Mouse (Mus musculus) MEL (cell line): ENCODE data around the gene Rasgrp3. TPM values are rescaled to one million over a fixed set of nuclear protein-coding genes. Genes with fewer than 3 reads are reported as not detected.

Experiments
- DNase-seq: peaks from one replicate; pipeline ENCODE4 v3.0.0; 2011; ENCODE audit warnings: low read depth, low spot score
- H3K27ac ChIP-seq: 2 replicates; pipeline ENCODE4 v1.5.1; 2012; ENCODE audit warnings: low read depth, mild to moderate bottlenecking, control low read depth, low read length, moderate library complexity; ENCODE audit not compliant: control insufficient read depth
- H3K27me3 ChIP-seq, 2 experiments: fragments of 150-350 bp in 1 of 2; sonication (generic) in 1 of 2; 2 replicates each; pipeline ENCODE4 v1.6.1; 2012; ENCODE audit warnings: low read length in 2 of 2, mild to moderate bottlenecking in 2 of 2, improper control_type of control experiment in 1 of 2, moderate library complexity in 1 of 2; ENCODE audit not compliant: insufficient read depth in 2 of 2, control insufficient read depth in 1 of 2
- H3K36me3 ChIP-seq, 2 experiments: 2 replicates each; pipeline ENCODE4 v1.6.1; 2012 to 2014; ENCODE audit warnings: low read length in 2 of 2, improper control_type of control experiment in 1 of 2, inconsistent platforms in 1 of 2, mild to moderate bottlenecking in 1 of 2; ENCODE audit not compliant: insufficient read depth in 2 of 2, control insufficient read depth in 1 of 2
- H3K4me1 ChIP-seq, 2 experiments: fragments of 150-350 bp in 1 of 2; sonication (generic) in 1 of 2; 2 replicates each; pipeline ENCODE4 v1.6.1; 2012; ENCODE audit warnings: low read length in 2 of 2, improper control_type of control experiment in 1 of 2, mild to moderate bottlenecking in 1 of 2; ENCODE audit not compliant: insufficient read depth in 2 of 2, control insufficient read depth in 1 of 2
- H3K4me3 ChIP-seq, 2 experiments: fragments of 150-350 bp in 1 of 2; sonication (generic) in 1 of 2; 2 replicates each; pipeline ENCODE4 v1.5.1; 2012; ENCODE audit warnings: low read depth in 2 of 2, low read length in 2 of 2, mild to moderate bottlenecking in 2 of 2, moderate library complexity in 2 of 2, control low read depth in 1 of 2, improper control_type of control experiment in 1 of 2; ENCODE audit not compliant: control insufficient read depth in 1 of 2, insufficient read depth in 1 of 2
- H3K79me2 ChIP-seq: 2 replicates; pipeline ENCODE4 v1.6.1; 2012; ENCODE audit warnings: mild to moderate bottlenecking, low read length, moderate library complexity; ENCODE audit not compliant: control insufficient read depth, poor library complexity, insufficient read depth
- H3K9ac ChIP-seq: 2 replicates; pipeline ENCODE4 v1.6.1; 2012; ENCODE audit warnings: low read depth, mild to moderate bottlenecking, control low read depth, low read length, moderate library complexity; ENCODE audit not compliant: control insufficient read depth, poor library complexity, severe bottlenecking
- H3K9me3 ChIP-seq: fragments of 150-350 bp; sonication (generic); replicated peaks from 2 replicates; pipeline ENCODE4 v1.6.1; 2012; ENCODE audit warnings: mild to moderate bottlenecking, low read length, improper control_type of control experiment, moderate library complexity; ENCODE audit not compliant: insufficient read depth
- BHLHE40 ChIP-seq: IDR thresholded peaks from 2 replicates; pipeline ENCODE4 v1.6.1; 2012; ENCODE audit warnings: low read depth, mild to moderate bottlenecking, inconsistent platforms, low read length, improper control_type of control experiment, borderline replicate concordance
- CTCF ChIP-seq, 3 experiments: IDR thresholded peaks in 2 of 3; conservative IDR thresholded peaks in 1 of 3; 2 replicates each; pipeline ENCODE4 v1.5.1; 2011 to 2012; ENCODE audit warnings: low read length in 3 of 3, low read depth in 2 of 3, mild to moderate bottlenecking in 2 of 3, improper control_type of control experiment in 1 of 3, inconsistent platforms in 1 of 3, mixed read lengths in 1 of 3, moderate library complexity in 1 of 3; ENCODE audit not compliant: control insufficient read depth in 1 of 3, insufficient read depth in 1 of 3, poor library complexity in 1 of 3, severe bottlenecking in 1 of 3
- EP300 ChIP-seq, 2 experiments: IDR thresholded peaks; 2 replicates each; pipeline ENCODE4 v1.6.1; 2011; ENCODE audit warnings: improper control_type of control experiment in 2 of 2, low read length in 2 of 2, low read depth in 1 of 2, mild to moderate bottlenecking in 1 of 2
- HCFC1 ChIP-seq: IDR thresholded peaks from 2 replicates; pipeline ENCODE4 v1.6.1; 2012; ENCODE audit warnings: low read depth, mild to moderate bottlenecking, inconsistent platforms, low read length, improper control_type of control experiment, moderate library complexity
- MYB ChIP-seq: IDR thresholded peaks from 2 replicates; pipeline ENCODE4 v1.6.1; 2011; ENCODE audit warnings: mild to moderate bottlenecking, low read depth, low read length, improper control_type of control experiment
- MYC ChIP-seq: IDR thresholded peaks from 2 replicates; pipeline ENCODE4 v1.6.1; 2011; ENCODE audit warnings: low read depth, mild to moderate bottlenecking, low read length, improper control_type of control experiment, moderate library complexity
- POLR2A ChIP-seq, 2 experiments: IDR thresholded peaks; 2 replicates each; pipeline ENCODE4 v1.6.1; 2011 to 2012; ENCODE audit warnings: low read length in 2 of 2, mild to moderate bottlenecking in 2 of 2, control low read depth in 1 of 2, improper control_type of control experiment in 1 of 2, low read depth in 1 of 2, moderate library complexity in 1 of 2; ENCODE audit not compliant: control insufficient read depth in 1 of 2, insufficient read depth in 1 of 2, poor library complexity in 1 of 2
- POLR2AphosphoS2 ChIP-seq: IDR thresholded peaks from 2 replicates; pipeline ENCODE4 v1.6.1; 2011; ENCODE audit warnings: low read length, improper control_type of control experiment
- RCOR1 ChIP-seq: IDR thresholded peaks from 2 replicates; pipeline ENCODE4 v1.6.1; 2012; ENCODE audit warnings: low read depth, mild to moderate bottlenecking, inconsistent platforms, low read length, improper control_type of control experiment
- SIN3A ChIP-seq: IDR thresholded peaks from 2 replicates; pipeline ENCODE4 v1.6.1; 2012; ENCODE audit warnings: low read length, improper control_type of control experiment, inconsistent platforms
- TAL1 ChIP-seq: IDR thresholded peaks from 2 replicates; pipeline ENCODE4 v1.6.1; 2012; ENCODE audit warnings: mild to moderate bottlenecking, inconsistent platforms, low read length, moderate library complexity, mixed read lengths
- TCF12 ChIP-seq: IDR thresholded peaks from 2 replicates; pipeline ENCODE4 v1.6.1; 2014; ENCODE audit warnings: low read depth, mild to moderate bottlenecking, inconsistent platforms, low read length, improper control_type of control experiment, moderate library complexity
- USF1 ChIP-seq: IDR thresholded peaks from 2 replicates; pipeline ENCODE4 v1.6.1; 2014; ENCODE audit warnings: low read depth, mild to moderate bottlenecking, inconsistent platforms, low read length, improper control_type of control experiment, moderate library complexity
- ZMIZ1 ChIP-seq: IDR thresholded peaks from 2 replicates; pipeline ENCODE4 v1.6.1; 2012; ENCODE audit warnings: low read depth, mild to moderate bottlenecking, inconsistent platforms, low read length, improper control_type of control experiment, moderate library complexity
- polyA plus RNA-seq, 2 experiments: library from polyadenylated mRNA; stranded (reverse) in 1 of 2; unstranded in 1 of 2; fragments of >175 nt in 1 of 2; fragments of >200 nt in 1 of 2; gene quantifications; 2 replicates each; pipeline versions ENCODE4 v1.2.1 to v1.2.4; 2012; ENCODE audit warnings: low replicate concordance in 2 of 2, low read depth in 1 of 2; ENCODE audit not compliant: insufficient read length in 2 of 2, insufficient read depth in 1 of 2, missing spikeins in 1 of 2
- total RNA-seq: library from RNA; depleted of rRNA; stranded (reverse); fragments of 300-350 nt; gene quantifications from 2 replicates; pipeline ENCODE4 v1.2.3, GENCODE M21; 2012

Gene Rasgrp3
- total and polyA plus RNA-seq, 3 experiments = not detected

- H3K9me3 ChIP-seq = no peaks in the 10 kb centered on the region
- H3K4me1 ChIP-seq = no peaks in the 10 kb centered on the region
- no peak for TF ChIP-seq MYC
- no peak for TF ChIP-seq TCF12
- no peak for TF ChIP-seq SIN3A
- TF ChIP-seq POLR2A (IDR thresholded peaks at IDR 0.05; ENCODE audit: control insufficient read depth in 1 of 2, insufficient read depth in 1 of 2, low read depth in 1 of 2, low read length in 2 of 2, poor library complexity in 1 of 2) = no peak
- DNase-seq = no peak
- H3K27ac ChIP-seq = no peak overlapping the region
- H3K9ac ChIP-seq = no peak overlapping the region
- no peaks in the 10 kb centered on the region for H3K36me3 ChIP-seq
- H3K27me3 ChIP-seq = no peaks in the 10 kb centered on the region; a peak in 2 of 4 replicates
- no peak overlapping the region for H3K4me3 ChIP-seq
- H3K79me2 ChIP-seq = no peaks in the 10 kb centered on the region
These were observed 70.5 kb downstream of the Rasgrp3 start for GRCm38 (mm10) chr17:75506097-75506675.

- no peak overlapping the region for H3K27ac ChIP-seq
- no peak overlapping the region for H3K4me3 ChIP-seq
- H3K4me1 ChIP-seq = no peaks in the 10 kb centered on the region
- H3K9ac ChIP-seq = no peak overlapping the region
- no peaks in the 10 kb centered on the region for H3K36me3 ChIP-seq
- no peaks in the 10 kb centered on the region; a peak in 2 of 4 replicates for H3K27me3 ChIP-seq
- no peaks in the 10 kb centered on the region for H3K9me3 ChIP-seq
- no peaks in the 10 kb centered on the region for H3K79me2 ChIP-seq
- TF ChIP-seq USF1 (no peak), POLR2AphosphoS2 (no peak), HCFC1 (no peak), RCOR1 (no peak), EP300 (IDR thresholded peaks at IDR 0.05; ENCODE audit: low read depth in 1 of 2, low read length in 2 of 2) (no peak), MYB (no peak), TAL1 (no peak), CTCF (IDR thresholded peaks at IDR 0.05 in 2 of 3, conservative IDR thresholded peaks at IDR 0.05 in 1 of 3; ENCODE audit: control insufficient read depth in 1 of 3, insufficient read depth in 1 of 3, low read depth in 2 of 3, low read length in 3 of 3, poor library complexity in 1 of 3, severe bottlenecking in 1 of 3) (no peak), ZMIZ1 (no peak), BHLHE40 (no peak)
- no peak for DNase-seq
These were observed 71.3 kb downstream of the Rasgrp3 start for GRCm38 (mm10) chr17:75506708-75507641.
